Mouse (Mus musculus) layer of hippocampus, adult 18-20 months (tissue): Measurements from ENCODE around the gene Got1. TPM values are rescaled to one million over a fixed set of nuclear protein-coding genes. Genes with fewer than 3 reads are reported as not detected.
A peak's percentile ranks its signal among the peaks of the same experiment; 100 is the strongest.
"Not testable (repeated sequence)": the region's sequence is repeated elsewhere in the genome, so short reads cannot be mapped to it uniquely, and the experiment has no call there.

Experiments used
- DNase-seq, 2 experiments: peaks; one replicate each; pipeline ENCODE4 v3.0.0; 2022; ENCODE audit warnings: low spot score in 2 of 2
- total RNA-seq, 2 experiments: library from RNA; stranded (reverse); gene quantifications; 2 replicates each; pipeline ENCODE4 v1.2.3; 2021

Got1 gene
- total RNA-seq, 2 experiments from 2014 or later: 374 to 381 TPM

GRCm38 (mm10) chr19:43523551-43523950 is 854 bp downstream of the Got1 start:
- peak in 1 of 2 experiments; percentile 54 for DNase-seq

GRCm38 (mm10) chr19:43521996-43522395 is 2.4 kb downstream of the Got1 start:
- DNase-seq: peak in 1 of 2 experiments; percentile 54

- no peak for DNase-seq
Measured at GRCm38 (mm10) chr19:43521362-43521761, 3.0 kb downstream of the Got1 start.

- no peak for DNase-seq
Measured at GRCm38 (mm10) chr19:43520402-43520801, 4.0 kb downstream of the Got1 start.

GRCm38 (mm10) chr19:43519226-43519625 is 5.2 kb downstream of the Got1 start:
- DNase-seq: no peak

GRCm38 (mm10) chr19:43518261-43518660 is 6.1 kb downstream of the Got1 start:
- no peak for DNase-seq

GRCm38 (mm10) chr19:43517808-43518207 is 6.6 kb downstream of the Got1 start:
- no peak for DNase-seq

GRCm38 (mm10) chr19:43517320-43517719 is 7.1 kb downstream of the Got1 start:
- DNase-seq: no peak

GRCm38 (mm10) chr19:43516397-43517035 is 7.9 kb downstream of the Got1 start:
- no peak for DNase-seq

- no peak for DNase-seq
Measured at GRCm38 (mm10) chr19:43515668-43516396, 8.6 kb downstream of the Got1 start.

- DNase-seq: no peak
Measured at GRCm38 (mm10) chr19:43513874-43514273, 10.5 kb downstream of the Got1 start.

GRCm38 (mm10) chr19:43511621-43512620 is 12.5 kb downstream of the Got1 start:
- no peak for DNase-seq

GRCm38 (mm10) chr19:43510436-43511220 is 13.8 kb downstream of the Got1 start:
- DNase-seq: no peak

GRCm38 (mm10) chr19:43505441-43505840 is 19.0 kb downstream of the Got1 start:
- DNase-seq: no peak

- DNase-seq: not testable (repeated sequence)
Measured at GRCm38 (mm10) chr19:43503593-43503992, 20.8 kb downstream of the Got1 start.

- no peak for DNase-seq
Measured at GRCm38 (mm10) chr19:43502630-43503029, 21.8 kb downstream of the Got1 start.

GRCm38 (mm10) chr19:43498874-43499273 is 25.5 kb downstream of the Got1 start:
- no peak for DNase-seq

GRCm38 (mm10) chr19:43497440-43497839 is 27.0 kb downstream of the Got1 start:
- DNase-seq: no peak

- DNase-seq: peak in 1 of 2 experiments; percentile 78
Measured at GRCm38 (mm10) chr19:43495846-43496245, 28.6 kb downstream of the Got1 start.

GRCm38 (mm10) chr19:43494914-43495313 is 29.5 kb downstream of the Got1 start:
- DNase-seq: no peak

- DNase-seq: no peak
Measured at GRCm38 (mm10) chr19:43493878-43494277, 30.5 kb downstream of the Got1 start.
